Mouse (Mus musculus) left cerebral cortex, postnatal 25 days (tissue): Measurements from ENCODE around the gene Stat5a. TPM values are rescaled to one million over a fixed set of nuclear protein-coding genes. Genes with fewer than 3 reads are reported as not detected.
A peak's percentile ranks its signal among the peaks of the same experiment; 100 is the strongest.

ENCODE experiments used
- DNase-seq, 2 experiments: peaks; one replicate each; pipeline ENCODE4 v3.0.0; 2022; ENCODE audit warnings: low spot score in 2 of 2, mixed read lengths in 1 of 2
- intact Hi-C: fragments of 180-260 bp; cut with DNase I; formaldehyde crosslinking; loops from one replicate; pipeline ENCODE4 v1.15.1; 2025
- total RNA-seq, 2 experiments: library from RNA; stranded (reverse); gene quantifications; 2 replicates each; pipeline ENCODE4 v1.2.3; 2021

The Stat5a gene
- total RNA-seq, 2 experiments from 2014 or later, result 2.1 to 2.2 TPM

- no peak for DNase-seq
- intact Hi-C loops, result no loop called here
Observed at GRCm38 (mm10) chr11:100855178-100855577, 4.0 kb upstream of the Stat5a start.

GRCm38 (mm10) chr11:100857960-100858359, 1.2 kb upstream of the Stat5a start:
- intact Hi-C loops, result no loop called here
- DNase-seq, result no peak

GRCm38 (mm10) chr11:100859579-100860075, 476 bp downstream of the Stat5a start:
- no peak for DNase-seq
- intact Hi-C loops, result no loop called here

GRCm38 (mm10) chr11:100860198-100861048, 1.3 kb downstream of the Stat5a start:
- intact Hi-C loops, result no loop called here
- peak; percentile 28 to 36 for DNase-seq

GRCm38 (mm10) chr11:100861335-100861734, 2.2 kb downstream of the Stat5a start:
- intact Hi-C loops, result no loop called here
- no peak for DNase-seq

GRCm38 (mm10) chr11:100861836-100862235, 2.7 kb downstream of the Stat5a start:
- intact Hi-C loops, result no loop called here

GRCm38 (mm10) chr11:100863141-100863540, 4.0 kb downstream of the Stat5a start:
- intact Hi-C loops, result no loop called here
- no peak for DNase-seq

More at GRCm38 (mm10) chr11:100861836-100862235, 2.7 kb downstream of the Stat5a start:
- no peak for DNase-seq

GRCm38 (mm10) chr11:100865618-100866017, 6.5 kb downstream of the Stat5a start:
- no peak for DNase-seq
- intact Hi-C loops, result no loop called here

GRCm38 (mm10) chr11:100870256-100870967, 11.3 kb downstream of the Stat5a start:
- intact Hi-C loops, result no loop called here
- DNase-seq, result peak; percentile 36 to 47

- intact Hi-C loops, result no loop called here
- DNase-seq, result no peak
Observed at GRCm38 (mm10) chr11:100870968-100871350, 11.8 kb downstream of the Stat5a start.

GRCm38 (mm10) chr11:100875761-100876160, 16.6 kb downstream of the Stat5a start:
- no peak for DNase-seq
- intact Hi-C loops, result no loop called here

GRCm38 (mm10) chr11:100879321-100880078, 20.3 kb downstream of the Stat5a start:
- no peak for DNase-seq
- intact Hi-C loops, result no loop called here

- DNase-seq, result no peak
- intact Hi-C loops, result no loop called here
Observed at GRCm38 (mm10) chr11:100883640-100884039, 24.5 kb downstream of the Stat5a start.

- DNase-seq, result no peak
- intact Hi-C loops, result no loop called here
Observed at GRCm38 (mm10) chr11:100885472-100885871, 26.3 kb downstream of the Stat5a start.

- intact Hi-C loops, result no loop called here
- DNase-seq, result no peak
Observed at GRCm38 (mm10) chr11:100886188-100886740, 27.1 kb downstream of the Stat5a start.

- DNase-seq, result no peak
- intact Hi-C loops, result no loop called here
Observed at GRCm38 (mm10) chr11:100887236-100887635, 28.1 kb downstream of the Stat5a start.

- intact Hi-C loops, result no loop called here
- no peak for DNase-seq
Observed at GRCm38 (mm10) chr11:100887764-100888163, 28.6 kb downstream of the Stat5a start.

- intact Hi-C loops, result no loop called here
- DNase-seq, result no peak
Observed at GRCm38 (mm10) chr11:100888348-100888820, 29.2 kb downstream of the Stat5a start.

GRCm38 (mm10) chr11:100890481-100890880, 31.3 kb downstream of the Stat5a start:
- DNase-seq, result no peak
- intact Hi-C loops, result no loop called here
